Mouse (Mus musculus) kidney, postnatal 0 days (tissue): ENCODE data around the gene Gm20388. TPM values are rescaled to one million over a fixed set of nuclear protein-coding genes. Genes with fewer than 3 reads are reported as not detected.

Experiments used
- ATAC-seq: fragments of 200-750 bp; cut with Nextera tagmentation; replicated peaks from 2 replicates; pipeline ENCODE4 v1.8.0; 2017; ENCODE audit warnings: low read depth, moderate number of reproducible peaks, moderate TSS enrichment, moderate library complexity; ENCODE audit not compliant: low FRiP score
- DNase-seq: peaks from one replicate; pipeline ENCODE4 v3.0.0-alpha.2; 2016; ENCODE audit warnings: low spot score
- H3K27ac ChIP-seq: fragments of 300-500 bp; sonication (generic); 2 replicates; pipeline ENCODE4 v1.5.1; 2014; ENCODE audit warnings: mild to moderate bottlenecking
- H3K27me3 ChIP-seq: fragments of 300-500 bp; sonication (generic); 2 replicates; pipeline ENCODE4 v1.6.1; 2014; ENCODE audit warnings: low read length, mixed read lengths; ENCODE audit not compliant: insufficient read depth
- H3K36me3 ChIP-seq: fragments of 300-500 bp; sonication (generic); 2 replicates; pipeline ENCODE4 v1.6.1; 2014; ENCODE audit warnings: low read length, mixed read lengths; ENCODE audit not compliant: insufficient read depth
- H3K4me1 ChIP-seq: fragments of 300-500 bp; sonication (generic); replicated peaks from 2 replicates; pipeline ENCODE4 v1.6.1; 2014; ENCODE audit warnings: antibody characterized with exemption, low read length, mixed read lengths; ENCODE audit not compliant: insufficient read depth
- H3K4me2 ChIP-seq: fragments of 300-500 bp; sonication (generic); 2 replicates; pipeline ENCODE4 v1.6.1; 2014; ENCODE audit warnings: mild to moderate bottlenecking, low read length, moderate library complexity, mixed read lengths
- H3K4me3 ChIP-seq: fragments of 300-500 bp; sonication (generic); replicated peaks from 2 replicates; pipeline ENCODE4 v1.5.1; 2014; ENCODE audit warnings: low read depth, low read length
- H3K9ac ChIP-seq: fragments of 300-500 bp; sonication (generic); 2 replicates; pipeline ENCODE4 v1.6.1; 2014; ENCODE audit warnings: low read depth, low read length
- H3K9me3 ChIP-seq: fragments of 300-500 bp; sonication (generic); replicated peaks from 2 replicates; pipeline ENCODE4 v1.6.1; 2016; ENCODE audit warnings: low read length, inconsistent platforms, mixed read lengths
- CTCF ChIP-seq: IDR thresholded peaks from 2 replicates; pipeline ENCODE4 v1.5.1; 2016; ENCODE audit warnings: antibody characterized with exemption, low read depth, mild to moderate bottlenecking, moderate library complexity
- WGBS: fragments of 180-500 bp; shearing (Covaris S2); extraction: QIAGEN DNeasy Blood & Tissue Kit; methylation state at CpG from one replicate; pipeline ENCODE4 v1.1.7; 2014; 5-methylcytosine and 5-hydroxymethylcytosine counted together
- polyA plus RNA-seq: library from polyadenylated mRNA; unstranded; fragments of >200 nt; fragmentation: Nextera tagmentation; extraction: Ambion mirVana; gene quantifications from 2 replicates; pipeline ENCODE4 v1.2.1, GENCODE M21; 2015

The Gm20388 gene
- polyA plus RNA-seq, 1 experiment from 2014 or later: not detected

GRCm38 (mm10) chr8:123031321-123031978 lies 3120.8 kb downstream of the Gm20388 start:
- 80% methylated on average over 7 of the region's 7 CpGs for WGBS
- ATAC-seq: no peak

GRCm38 (mm10) chr8:123032730-123033129 lies 3122.1 kb downstream of the Gm20388 start:
- H3K9ac ChIP-seq: no peak overlapping the region
- no peak for TF ChIP-seq CTCF
- no peak overlapping the region for H3K27ac ChIP-seq
- no peak overlapping the region for H3K4me3 ChIP-seq
- H3K9me3 ChIP-seq: no peaks in the 10 kb centered on the region
- no peak for DNase-seq
- H3K4me1 ChIP-seq: peaks cover 10% of the 10 kb centered on the region; the same call in 1 of the 2 replicates
- ATAC-seq: no peak
- no peaks in the 10 kb centered on the region for H3K36me3 ChIP-seq
- H3K4me2 ChIP-seq: no peak overlapping the region
- H3K27me3 ChIP-seq: no peaks in the 10 kb centered on the region

More at GRCm38 (mm10) chr8:123031321-123031978, 3120.8 kb downstream of the Gm20388 start:
- Histone ChIP-seq H3K4me3 (no peak overlapping the region), H3K27ac (no peak overlapping the region), H3K9me3 (no peaks in the 10 kb centered on the region), H3K9ac (no peak overlapping the region), H3K36me3 (no peaks in the 10 kb centered on the region), H3K27me3 (no peaks in the 10 kb centered on the region), H3K4me1 (peaks cover 10% of the 10 kb centered on the region; the same call in 1 of the 2 replicates), H3K4me2 (no peak overlapping the region)
- TF ChIP-seq CTCF: no peak
- DNase-seq: no peak

- H3K9ac ChIP-seq: no peak overlapping the region
- H3K4me2 ChIP-seq: no peak overlapping the region
- H3K4me1 ChIP-seq: peaks cover 10% of the 10 kb centered on the region
- H3K4me3 ChIP-seq: no peak overlapping the region
- no peak for TF ChIP-seq CTCF
- no peaks in the 10 kb centered on the region for H3K27me3 ChIP-seq
- no peak overlapping the region for H3K27ac ChIP-seq
- H3K9me3 ChIP-seq: no peaks in the 10 kb centered on the region
- DNase-seq (no peak), ATAC-seq (no peak)
- no peaks in the 10 kb centered on the region for H3K36me3 ChIP-seq
These were observed 3122.8 kb downstream of the Gm20388 start for GRCm38 (mm10) chr8:123033431-123033830.

GRCm38 (mm10) chr8:123034171-123034570 lies 3123.5 kb downstream of the Gm20388 start:
- Histone ChIP-seq H3K9ac (no peak overlapping the region), H3K27ac (no peak overlapping the region), H3K4me2 (no peak overlapping the region), H3K27me3 (no peaks in the 10 kb centered on the region), H3K4me3 (no peak overlapping the region), H3K36me3 (no peaks in the 10 kb centered on the region), H3K9me3 (no peaks in the 10 kb centered on the region), H3K4me1 (peaks cover 13% of the 10 kb centered on the region)
- no peak for ATAC-seq
- WGBS: 63% methylated on average over 6 of the region's 6 CpGs
- DNase-seq: no peak
- TF ChIP-seq CTCF: no peak

- ATAC-seq (no peak), DNase-seq (no peak)
- Histone ChIP-seq H3K4me2 (no peak overlapping the region), H3K4me3 (no peak overlapping the region), H3K4me1 (peaks cover 28% of the 10 kb centered on the region), H3K27me3 (no peaks in the 10 kb centered on the region), H3K27ac (no peak overlapping the region; the same call in 1 of the 2 replicates), H3K36me3 (no peaks in the 10 kb centered on the region), H3K9me3 (no peaks in the 10 kb centered on the region), H3K9ac (no peak overlapping the region)
- TF ChIP-seq CTCF: no peak
- 41% methylated on average over 3 of the region's 3 CpGs for WGBS
These were observed 3126.3 kb downstream of the Gm20388 start for GRCm38 (mm10) chr8:123036956-123037355.

- Histone ChIP-seq H3K9me3 (no peaks in the 10 kb centered on the region), H3K4me3 (no peak overlapping the region), H3K27ac (no peak overlapping the region; the same call in 1 of the 2 replicates), H3K9ac (no peak overlapping the region), H3K27me3 (no peaks in the 10 kb centered on the region), H3K4me1 (peaks cover 28% of the 10 kb centered on the region), H3K4me2 (no peak overlapping the region), H3K36me3 (no peaks in the 10 kb centered on the region)
- no peak for TF ChIP-seq CTCF
- DNase-seq (no peak), ATAC-seq (no peak)
- WGBS: 73% methylated on average over 11 of the region's 11 CpGs
These were observed 3126.8 kb downstream of the Gm20388 start for GRCm38 (mm10) chr8:123037487-123037886.

- H3K9ac ChIP-seq: no peak overlapping the region
- no peak overlapping the region for H3K4me2 ChIP-seq
- peaks cover 28% of the 10 kb centered on the region for H3K4me1 ChIP-seq
- no peak for TF ChIP-seq CTCF
- no peak overlapping the region for H3K27ac ChIP-seq
- WGBS: 31% methylated on average over 2 of the region's 2 CpGs
- no peaks in the 10 kb centered on the region for H3K9me3 ChIP-seq
- H3K27me3 ChIP-seq: no peaks in the 10 kb centered on the region
- DNase-seq (no peak), ATAC-seq (no peak)
- H3K4me3 ChIP-seq: no peak overlapping the region
- H3K36me3 ChIP-seq: no peaks in the 10 kb centered on the region
These were observed 3127.7 kb downstream of the Gm20388 start for GRCm38 (mm10) chr8:123038351-123038750.
